Mouse (Mus musculus) CH12.LX (cell line): ENCODE data around the gene Eif3l. TPM values are rescaled to one million over a fixed set of nuclear protein-coding genes. Genes with fewer than 3 reads are reported as not detected.

Experiments used
- DNase-seq: peaks from one replicate; pipeline ENCODE4 v3.0.0-alpha.2; 2013; ENCODE audit errors: extremely low read depth
- H3K27ac ChIP-seq: 2 replicates; pipeline ENCODE4 v1.5.1; 2012; ENCODE audit warnings: low read depth, mild to moderate bottlenecking, control low read depth, moderate library complexity; ENCODE audit not compliant: insufficient read depth
- H3K27me3 ChIP-seq: replicated peaks from 2 replicates; pipeline ENCODE3; 2012; ENCODE audit warnings: inconsistent platforms
- H3K36me3 ChIP-seq, 2 experiments: replicated peaks in 1 of 2; 2 replicates each; pipeline versions ENCODE3 to v1.6.1; 2012; ENCODE audit warnings: inconsistent platforms in 1 of 2, low read length in 1 of 2, mild to moderate bottlenecking in 1 of 2, mixed read lengths in 1 of 2, moderate library complexity in 1 of 2; ENCODE audit not compliant: control insufficient read depth in 1 of 2, insufficient read depth in 1 of 2
- H3K4me1 ChIP-seq, 2 experiments: 2 replicates each; pipeline ENCODE4 v1.6.1; 2012; ENCODE audit warnings: inconsistent platforms in 1 of 2, moderate library complexity in 1 of 2; ENCODE audit not compliant: insufficient read depth in 2 of 2, control insufficient read depth in 1 of 2
- H3K4me2 ChIP-seq: 2 replicates; pipeline ENCODE4 v1.6.1; 2012; ENCODE audit warnings: low read depth, mild to moderate bottlenecking, control low read depth; ENCODE audit not compliant: poor library complexity, insufficient read depth, severe bottlenecking
- H3K4me3 ChIP-seq, 3 experiments: fragments of 150-350 bp in 1 of 3; sonication (generic) in 1 of 3; replicated peaks in 1 of 3; 2 replicates each; pipeline versions ENCODE3 to v1.5.1; 2011 to 2012; ENCODE audit warnings: low read depth in 2 of 3, low read length in 2 of 3, mild to moderate bottlenecking in 2 of 3, moderate library complexity in 2 of 3, control low read depth in 1 of 3, improper control_type of control experiment in 1 of 3, inconsistent platforms in 1 of 3, mixed read lengths in 1 of 3; ENCODE audit not compliant: poor library complexity in 1 of 3
- H3K79me2 ChIP-seq: replicated peaks from 2 replicates; pipeline ENCODE4 v1.6.1; 2012; ENCODE audit warnings: mild to moderate bottlenecking, moderate library complexity; ENCODE audit not compliant: control insufficient read depth, poor library complexity, insufficient read depth, severe bottlenecking; ENCODE audit errors: extremely low read depth
- H3K9ac ChIP-seq: 2 replicates; pipeline ENCODE4 v1.6.1; 2012; ENCODE audit warnings: low read depth, mild to moderate bottlenecking, control low read depth, moderate library complexity; ENCODE audit not compliant: insufficient read depth
- H3K9me3 ChIP-seq: replicated peaks from 2 replicates; pipeline ENCODE3; 2012; ENCODE audit warnings: low read length, inconsistent platforms, mixed read lengths
- BHLHE40 ChIP-seq: IDR thresholded peaks from 2 replicates; pipeline ENCODE4 v1.6.1; 2011; ENCODE audit warnings: mild to moderate bottlenecking, low read depth, low read length, improper control_type of control experiment
- CHD1 ChIP-seq: IDR thresholded peaks from 2 replicates; pipeline ENCODE4 v1.6.1; 2012; ENCODE audit warnings: low read depth, low read length, improper control_type of control experiment, inconsistent platforms
- CHD2 ChIP-seq: IDR thresholded peaks from 2 replicates; pipeline ENCODE4 v1.6.1; 2011; ENCODE audit warnings: low read length, improper control_type of control experiment
- E2F4 ChIP-seq: IDR thresholded peaks from 2 replicates; pipeline ENCODE4 v1.6.1; 2011; ENCODE audit warnings: low read depth, low read length, improper control_type of control experiment; ENCODE audit not compliant: insufficient replicate concordance
- ELF1 ChIP-seq: IDR thresholded peaks from 2 replicates; pipeline ENCODE4 v1.6.1; 2014; ENCODE audit warnings: low read depth, mild to moderate bottlenecking, inconsistent platforms, low read length, improper control_type of control experiment
- EP300 ChIP-seq: IDR thresholded peaks from 2 replicates; pipeline ENCODE4 v1.6.1; 2011; ENCODE audit warnings: low read length, improper control_type of control experiment
- ETS1 ChIP-seq: conservative IDR thresholded peaks from 2 replicates; pipeline ENCODE4 v1.6.1; 2012; ENCODE audit warnings: low read depth, mild to moderate bottlenecking, inconsistent platforms, low read length, improper control_type of control experiment, moderate library complexity
- MAFK ChIP-seq: IDR thresholded peaks from 2 replicates; pipeline ENCODE4 v1.6.1; 2011; ENCODE audit warnings: low read length, improper control_type of control experiment; ENCODE audit not compliant: insufficient replicate concordance
- MAX ChIP-seq: IDR thresholded peaks from 2 replicates; pipeline ENCODE4 v1.6.1; 2011; ENCODE audit warnings: low read length, improper control_type of control experiment
- MEF2A ChIP-seq: IDR thresholded peaks from 2 replicates; pipeline ENCODE4 v1.6.1; 2014; ENCODE audit warnings: low read depth, mild to moderate bottlenecking, inconsistent platforms, low read length, improper control_type of control experiment, borderline replicate concordance
- MXI1 ChIP-seq: IDR thresholded peaks from 2 replicates; pipeline ENCODE4 v1.6.1; 2011; ENCODE audit warnings: mild to moderate bottlenecking, low read depth, low read length, improper control_type of control experiment
- MYC ChIP-seq: IDR thresholded peaks from 2 replicates; pipeline ENCODE4 v1.6.1; 2011; ENCODE audit warnings: low read depth, mild to moderate bottlenecking, improper control_type of control experiment, low read length
- NELFE ChIP-seq: IDR thresholded peaks from 2 replicates; pipeline ENCODE4 v1.6.1; 2011; ENCODE audit warnings: low read depth, low read length, improper control_type of control experiment
- PAX5 ChIP-seq: IDR thresholded peaks from 2 replicates; pipeline ENCODE4 v1.6.1; 2012; ENCODE audit warnings: low read length, inconsistent platforms, mixed read lengths
- POLR2AphosphoS2 ChIP-seq: IDR thresholded peaks from 2 replicates; pipeline ENCODE4 v1.6.1; 2011; ENCODE audit warnings: low read depth, low read length, improper control_type of control experiment
- RCOR1 ChIP-seq: conservative IDR thresholded peaks from 2 replicates; pipeline ENCODE4 v1.6.1; 2012; ENCODE audit warnings: low read depth, mild to moderate bottlenecking, inconsistent platforms, low read length, improper control_type of control experiment
- SIN3A ChIP-seq: IDR thresholded peaks from 2 replicates; pipeline ENCODE4 v1.6.1; 2012; ENCODE audit warnings: low read length, improper control_type of control experiment, inconsistent platforms
- SMC3 ChIP-seq: IDR thresholded peaks from 2 replicates; pipeline ENCODE4 v1.6.1; 2011; ENCODE audit warnings: low read depth, low read length, improper control_type of control experiment
- TBP ChIP-seq: conservative IDR thresholded peaks from 2 replicates; pipeline ENCODE4 v1.6.1; 2011; ENCODE audit warnings: low read depth, low read length, improper control_type of control experiment
- UBTF ChIP-seq: IDR thresholded peaks from 2 replicates; pipeline ENCODE4 v1.6.1; 2012; ENCODE audit warnings: low read depth, mild to moderate bottlenecking, inconsistent platforms, low read length, improper control_type of control experiment, moderate library complexity
- USF1 ChIP-seq: IDR thresholded peaks from 2 replicates; pipeline ENCODE4 v1.6.1; 2014; ENCODE audit warnings: low read depth, mild to moderate bottlenecking, inconsistent platforms, low read length, improper control_type of control experiment
- ZMIZ1 ChIP-seq: IDR thresholded peaks from 2 replicates; pipeline ENCODE4 v1.6.1; 2012; ENCODE audit warnings: low read depth, mild to moderate bottlenecking, inconsistent platforms, low read length, improper control_type of control experiment
- ZNF384 ChIP-seq: IDR thresholded peaks from 2 replicates; pipeline ENCODE4 v1.6.1; 2012; ENCODE audit warnings: low read depth, low read length, improper control_type of control experiment, inconsistent platforms
- dilution Hi-C: fragments of 300-500 bp; cut with MboI; formaldehyde crosslinking; loops from 2 replicates; pipeline ENCODE4 v1.14.3; 2020; ENCODE audit warnings: low sequenced_read_pairs; ENCODE audit not compliant: extremely low pct_unique_long_range_greater_than_20kb, extremely low pct_ligation_motif_present
- in situ Hi-C: fragments of 300-500 bp; cut with MboI; formaldehyde crosslinking; loops from 3 replicates; pipeline ENCODE4 v1.14.3; 2019; ENCODE audit warnings: low sequenced_read_pairs, low pct_ligation_motif_present, low pct_unique_long_range_greater_than_20kb, mixed read lengths
- polyA plus RNA-seq: library from polyadenylated mRNA; unstranded; fragments of >175 nt; gene quantifications from 2 replicates; pipeline ENCODE4 v1.2.1, GENCODE M21; 2012; ENCODE audit warnings: low read depth; ENCODE audit not compliant: insufficient read length
- total RNA-seq, 2 experiments: library from RNA; depleted of rRNA; stranded (reverse); fragments of 300-350 nt in 1 of 2; fragments of >200 nt in 1 of 2; gene quantifications; 2 replicates each; pipeline ENCODE4 v1.2.3; 2012 to 2014

The Eif3l gene
- total and polyA plus RNA-seq, 3 experiments = 303 to 379 (median 323) TPM

DNA sequence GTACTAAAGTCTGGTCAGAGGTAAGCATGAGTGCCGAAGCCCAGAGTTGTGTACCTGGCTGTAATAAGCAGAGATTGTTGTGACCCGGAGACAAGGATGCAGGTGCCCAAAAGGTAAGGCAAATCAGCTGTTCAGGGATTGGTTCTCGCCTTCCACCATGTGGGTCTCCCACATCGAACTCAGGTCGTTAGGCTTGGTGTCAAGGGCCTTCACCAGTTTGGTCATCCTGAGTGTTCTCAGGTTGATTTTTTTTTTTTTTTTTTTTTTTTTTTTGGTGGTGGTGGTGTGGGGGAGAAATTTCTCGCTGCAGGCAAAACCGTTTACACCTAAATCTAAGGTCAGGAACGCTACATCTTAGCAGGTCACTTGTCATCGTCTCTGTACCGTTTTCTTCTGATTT lies 533 bp upstream of the Eif3l start:
- DNase-seq = no peak
- dilution Hi-C loops = no loop called here
- H3K9ac ChIP-seq = peak overlapping the region; percentile 73

DNA sequence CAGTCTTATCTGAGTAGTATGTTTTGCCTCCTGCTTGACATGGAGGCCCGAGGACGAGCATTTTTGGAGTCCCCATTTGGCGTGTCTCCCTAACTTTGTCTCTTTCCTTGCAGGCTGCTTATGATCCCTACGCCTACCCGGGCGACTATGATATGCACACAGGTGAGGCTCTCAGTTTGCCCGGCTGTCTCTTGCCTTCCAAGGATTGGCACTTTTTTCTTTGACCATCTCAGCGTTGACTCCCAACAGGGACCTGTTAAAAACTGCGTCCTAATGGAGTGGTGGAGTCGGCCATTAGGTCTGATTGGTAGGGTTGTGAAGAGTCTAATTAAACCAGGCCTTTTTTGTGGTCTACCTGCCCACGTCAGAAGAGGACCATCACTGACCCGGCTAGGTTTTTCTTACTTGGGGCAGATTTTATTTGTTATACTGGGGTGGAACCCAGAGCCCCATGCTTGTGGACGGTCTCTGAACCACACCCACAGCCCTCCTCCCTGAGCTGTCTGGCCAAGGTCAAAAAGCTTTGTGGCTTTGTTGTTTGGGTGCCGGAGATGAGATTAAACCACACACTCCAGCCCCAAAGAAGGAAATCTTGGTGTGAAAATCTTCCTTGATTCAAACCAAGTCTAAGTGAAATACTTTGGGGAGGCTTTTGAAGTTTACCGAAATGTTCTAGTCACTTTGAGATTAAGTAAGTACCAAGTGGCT lies 833 bp downstream of the Eif3l start:
- H3K27ac ChIP-seq = no peak overlapping the region

More for the DNA sequence above, 533 bp upstream of the Eif3l start:
- peak overlapping the region; percentile 98 for H3K4me2 ChIP-seq
- H3K36me3 ChIP-seq = peaks cover 26 to 34% of the 10 kb centered on the region in 2 experiments
- H3K4me3 ChIP-seq = peak overlapping the region; percentile 72 to 97 (median 82)
- in situ Hi-C loops = loop anchor here (5.0 kb wide), 1 partner anchor 37 kb away; no protein-coding TSS in a partner anchor
- H3K79me2 ChIP-seq = peaks cover 35% of the 10 kb centered on the region
- no peak for TF ChIP-seq MAFK
- peak; percentile 88 for TF ChIP-seq ZNF384
- no peak for TF ChIP-seq UBTF
- H3K27ac ChIP-seq = peak overlapping the region; percentile 61; the same call in 1 of the 2 replicates
- peaks cover 3 to 57% of the 10 kb centered on the region in 2 experiments for H3K4me1 ChIP-seq
- no peaks in the 10 kb centered on the region for H3K27me3 ChIP-seq
- H3K9me3 ChIP-seq = no peaks in the 10 kb centered on the region

GRCm38 (mm10) chr15:79079567-79079966 lies 4.6 kb downstream of the Eif3l start:
- Histone ChIP-seq H3K4me3 (no peak overlapping the region), H3K9me3 (no peaks in the 10 kb centered on the region), H3K4me2 (no peak overlapping the region), H3K27me3 (no peaks in the 10 kb centered on the region), H3K36me3 (peaks cover 73 to 82% of the 10 kb centered on the region in 2 experiments), H3K79me2 (peaks cover 35% of the 10 kb centered on the region), H3K9ac (no peak overlapping the region), H3K4me1 (peaks cover 3 to 28% of the 10 kb centered on the region in 2 experiments), H3K27ac (no peak overlapping the region)
- in situ Hi-C loops = no loop called here
- dilution Hi-C loops = no loop called here
- no peak for DNase-seq
- TF ChIP-seq NELFE (no peak), ETS1 (no peak), TBP (no peak), E2F4 (no peak), CHD2 (no peak), BHLHE40 (no peak), MXI1 (no peak), SMC3 (no peak), MYC (no peak), ZNF384 (no peak), MEF2A (no peak), ELF1 (no peak), SIN3A (no peak), CHD1 (no peak), UBTF (no peak), EP300 (no peak), RCOR1 (no peak), POLR2AphosphoS2 (no peak), ZMIZ1 (no peak), USF1 (no peak)

More for the DNA sequence above, 833 bp downstream of the Eif3l start:
- peak overlapping the region; percentile 72 to 97 (median 82) for H3K4me3 ChIP-seq
- dilution Hi-C loops = no loop called here
- no peak for DNase-seq
- TF ChIP-seq MAX (no peak), PAX5 (no peak), ETS1 (no peak)
- TF ChIP-seq, all 38 proteins: peak for 0
- no peaks in the 10 kb centered on the region for H3K27me3 ChIP-seq
- H3K79me2 ChIP-seq = peaks cover 35% of the 10 kb centered on the region
- peaks cover 3 to 53% of the 10 kb centered on the region in 2 experiments for H3K4me1 ChIP-seq
- H3K9ac ChIP-seq = peak overlapping the region; percentile 65
- H3K9me3 ChIP-seq = no peaks in the 10 kb centered on the region
- in situ Hi-C loops = no loop called here
- H3K36me3 ChIP-seq = peaks cover 36 to 45% of the 10 kb centered on the region in 2 experiments
- peak overlapping the region; percentile 83 for H3K4me2 ChIP-seq
